Mouse (Mus musculus) MEL (cell line): Measurements from ENCODE around the gene Klhdc2. TPM values are rescaled to one million over a fixed set of nuclear protein-coding genes. Genes with fewer than 3 reads are reported as not detected.

Source experiments
- DNase-seq: peaks from one replicate; pipeline ENCODE4 v3.0.0; 2011; ENCODE audit warnings: low read depth, low spot score
- H3K27ac ChIP-seq: 2 replicates; pipeline ENCODE4 v1.5.1; 2012; ENCODE audit warnings: low read depth, mild to moderate bottlenecking, control low read depth, low read length, moderate library complexity; ENCODE audit not compliant: control insufficient read depth
- H3K27me3 ChIP-seq, 2 experiments: fragments of 150-350 bp in 1 of 2; sonication (generic) in 1 of 2; 2 replicates each; pipeline ENCODE4 v1.6.1; 2012; ENCODE audit warnings: low read length in 2 of 2, mild to moderate bottlenecking in 2 of 2, improper control_type of control experiment in 1 of 2, moderate library complexity in 1 of 2; ENCODE audit not compliant: insufficient read depth in 2 of 2, control insufficient read depth in 1 of 2
- H3K36me3 ChIP-seq, 2 experiments: 2 replicates each; pipeline ENCODE4 v1.6.1; 2012 to 2014; ENCODE audit warnings: low read length in 2 of 2, improper control_type of control experiment in 1 of 2, inconsistent platforms in 1 of 2, mild to moderate bottlenecking in 1 of 2; ENCODE audit not compliant: insufficient read depth in 2 of 2, control insufficient read depth in 1 of 2
- H3K4me1 ChIP-seq, 2 experiments: fragments of 150-350 bp in 1 of 2; sonication (generic) in 1 of 2; 2 replicates each; pipeline ENCODE4 v1.6.1; 2012; ENCODE audit warnings: low read length in 2 of 2, improper control_type of control experiment in 1 of 2, mild to moderate bottlenecking in 1 of 2; ENCODE audit not compliant: insufficient read depth in 2 of 2, control insufficient read depth in 1 of 2
- H3K4me3 ChIP-seq, 2 experiments: fragments of 150-350 bp in 1 of 2; sonication (generic) in 1 of 2; 2 replicates each; pipeline ENCODE4 v1.5.1; 2012; ENCODE audit warnings: low read depth in 2 of 2, low read length in 2 of 2, mild to moderate bottlenecking in 2 of 2, moderate library complexity in 2 of 2, control low read depth in 1 of 2, improper control_type of control experiment in 1 of 2; ENCODE audit not compliant: control insufficient read depth in 1 of 2, insufficient read depth in 1 of 2
- H3K79me2 ChIP-seq: 2 replicates; pipeline ENCODE4 v1.6.1; 2012; ENCODE audit warnings: mild to moderate bottlenecking, low read length, moderate library complexity; ENCODE audit not compliant: control insufficient read depth, poor library complexity, insufficient read depth
- H3K9ac ChIP-seq: 2 replicates; pipeline ENCODE4 v1.6.1; 2012; ENCODE audit warnings: low read depth, mild to moderate bottlenecking, control low read depth, low read length, moderate library complexity; ENCODE audit not compliant: control insufficient read depth, poor library complexity, severe bottlenecking
- H3K9me3 ChIP-seq: fragments of 150-350 bp; sonication (generic); replicated peaks from 2 replicates; pipeline ENCODE4 v1.6.1; 2012; ENCODE audit warnings: mild to moderate bottlenecking, low read length, improper control_type of control experiment, moderate library complexity; ENCODE audit not compliant: insufficient read depth
- CHD2 ChIP-seq: IDR thresholded peaks from 2 replicates; pipeline ENCODE4 v1.6.1; 2011; ENCODE audit warnings: low read length, improper control_type of control experiment
- CTCF ChIP-seq, 3 experiments: IDR thresholded peaks in 2 of 3; conservative IDR thresholded peaks in 1 of 3; 2 replicates each; pipeline ENCODE4 v1.5.1; 2011 to 2012; ENCODE audit warnings: low read length in 3 of 3, low read depth in 2 of 3, mild to moderate bottlenecking in 2 of 3, improper control_type of control experiment in 1 of 3, inconsistent platforms in 1 of 3, mixed read lengths in 1 of 3, moderate library complexity in 1 of 3; ENCODE audit not compliant: control insufficient read depth in 1 of 3, insufficient read depth in 1 of 3, poor library complexity in 1 of 3, severe bottlenecking in 1 of 3
- E2F4 ChIP-seq: IDR thresholded peaks from 2 replicates; pipeline ENCODE4 v1.6.1; 2011; ENCODE audit warnings: low read depth, low read length, improper control_type of control experiment, borderline replicate concordance
- ELF1 ChIP-seq: IDR thresholded peaks from 2 replicates; pipeline ENCODE4 v1.6.1; 2014; ENCODE audit warnings: low read depth, mild to moderate bottlenecking, inconsistent platforms, low read length, improper control_type of control experiment, moderate library complexity
- ETS1 ChIP-seq: IDR thresholded peaks from 2 replicates; pipeline ENCODE4 v1.6.1; 2012; ENCODE audit warnings: low read depth, mild to moderate bottlenecking, inconsistent platforms, low read length, improper control_type of control experiment, moderate library complexity
- HCFC1 ChIP-seq: IDR thresholded peaks from 2 replicates; pipeline ENCODE4 v1.6.1; 2012; ENCODE audit warnings: low read depth, mild to moderate bottlenecking, inconsistent platforms, low read length, improper control_type of control experiment, moderate library complexity
- JUND ChIP-seq: IDR thresholded peaks from 2 replicates; pipeline ENCODE4 v1.6.1; 2011; ENCODE audit warnings: low read depth, mild to moderate bottlenecking, improper control_type of control experiment, low read length
- KAT2A ChIP-seq: conservative IDR thresholded peaks from 2 replicates; pipeline ENCODE4 v1.6.1; 2012; ENCODE audit warnings: low read depth, low read length, improper control_type of control experiment, inconsistent platforms
- MAZ ChIP-seq: IDR thresholded peaks from 2 replicates; pipeline ENCODE4 v1.6.1; 2012; ENCODE audit warnings: low read depth, mild to moderate bottlenecking, inconsistent platforms, low read length, improper control_type of control experiment
- MXI1 ChIP-seq: IDR thresholded peaks from 2 replicates; pipeline ENCODE4 v1.6.1; 2011; ENCODE audit warnings: mild to moderate bottlenecking, low read depth, low read length, improper control_type of control experiment
- MYC ChIP-seq: IDR thresholded peaks from 2 replicates; pipeline ENCODE4 v1.6.1; 2011; ENCODE audit warnings: low read depth, mild to moderate bottlenecking, low read length, improper control_type of control experiment, moderate library complexity
- NELFE ChIP-seq: IDR thresholded peaks from 2 replicates; pipeline ENCODE4 v1.6.1; 2011; ENCODE audit warnings: low read depth, low read length, improper control_type of control experiment
- NRF1 ChIP-seq: IDR thresholded peaks from 2 replicates; pipeline ENCODE4 v1.6.1; 2014; ENCODE audit warnings: low read depth, mild to moderate bottlenecking, inconsistent platforms, low read length, improper control_type of control experiment, moderate library complexity; ENCODE audit not compliant: poor library complexity, insufficient read depth, severe bottlenecking
- POLR2A ChIP-seq, 2 experiments: IDR thresholded peaks; 2 replicates each; pipeline ENCODE4 v1.6.1; 2011 to 2012; ENCODE audit warnings: low read length in 2 of 2, mild to moderate bottlenecking in 2 of 2, control low read depth in 1 of 2, improper control_type of control experiment in 1 of 2, low read depth in 1 of 2, moderate library complexity in 1 of 2; ENCODE audit not compliant: control insufficient read depth in 1 of 2, insufficient read depth in 1 of 2, poor library complexity in 1 of 2
- POLR2AphosphoS5 ChIP-seq: IDR thresholded peaks from 2 replicates; pipeline ENCODE4 v1.6.1; 2012; ENCODE audit warnings: low read depth, borderline replicate concordance, mild to moderate bottlenecking, inconsistent platforms, low read length, moderate library complexity, mixed read lengths
- RCOR1 ChIP-seq: IDR thresholded peaks from 2 replicates; pipeline ENCODE4 v1.6.1; 2012; ENCODE audit warnings: low read depth, mild to moderate bottlenecking, inconsistent platforms, low read length, improper control_type of control experiment
- SIN3A ChIP-seq: IDR thresholded peaks from 2 replicates; pipeline ENCODE4 v1.6.1; 2012; ENCODE audit warnings: low read length, improper control_type of control experiment, inconsistent platforms
- SMC3 ChIP-seq: IDR thresholded peaks from 2 replicates; pipeline ENCODE4 v1.6.1; 2011; ENCODE audit warnings: low read depth, low read length, improper control_type of control experiment
- TBP ChIP-seq: IDR thresholded peaks from 2 replicates; pipeline ENCODE4 v1.8.0; 2011; ENCODE audit warnings: low read depth, low read length, improper control_type of control experiment
- TCF12 ChIP-seq: IDR thresholded peaks from 2 replicates; pipeline ENCODE4 v1.6.1; 2014; ENCODE audit warnings: low read depth, mild to moderate bottlenecking, inconsistent platforms, low read length, improper control_type of control experiment, moderate library complexity
- UBTF ChIP-seq: IDR thresholded peaks from 2 replicates; pipeline ENCODE4 v1.6.1; 2012; ENCODE audit warnings: low read depth, mild to moderate bottlenecking, inconsistent platforms, low read length, improper control_type of control experiment, moderate library complexity, borderline replicate concordance; ENCODE audit not compliant: insufficient read depth
- USF1 ChIP-seq: IDR thresholded peaks from 2 replicates; pipeline ENCODE4 v1.6.1; 2014; ENCODE audit warnings: low read depth, mild to moderate bottlenecking, inconsistent platforms, low read length, improper control_type of control experiment, moderate library complexity
- USF2 ChIP-seq, 2 experiments: IDR thresholded peaks; 2 replicates each; pipeline ENCODE4 v1.6.1; 2011 to 2012; ENCODE audit warnings: improper control_type of control experiment in 2 of 2, low read length in 2 of 2, borderline replicate concordance in 1 of 2, inconsistent platforms in 1 of 2, low read depth in 1 of 2, mild to moderate bottlenecking in 1 of 2; ENCODE audit not compliant: insufficient read depth in 1 of 2
- ZC3H11A ChIP-seq: IDR thresholded peaks from 2 replicates; pipeline ENCODE4 v1.6.1; 2012; ENCODE audit warnings: low read depth, mild to moderate bottlenecking, inconsistent platforms, low read length, improper control_type of control experiment
- ZNF384 ChIP-seq: IDR thresholded peaks from 2 replicates; pipeline ENCODE4 v1.6.1; 2012; ENCODE audit warnings: low read depth, mild to moderate bottlenecking, inconsistent platforms, low read length, improper control_type of control experiment
- polyA plus RNA-seq, 2 experiments: library from polyadenylated mRNA; stranded (reverse) in 1 of 2; unstranded in 1 of 2; fragments of >175 nt in 1 of 2; fragments of >200 nt in 1 of 2; gene quantifications; 2 replicates each; pipeline versions ENCODE4 v1.2.1 to v1.2.4; 2012; ENCODE audit warnings: low replicate concordance in 2 of 2, low read depth in 1 of 2; ENCODE audit not compliant: insufficient read length in 2 of 2, insufficient read depth in 1 of 2, missing spikeins in 1 of 2
- total RNA-seq: library from RNA; depleted of rRNA; stranded (reverse); fragments of 300-350 nt; gene quantifications from 2 replicates; pipeline ENCODE4 v1.2.3, GENCODE M21; 2012; rRNA removed

Gene Klhdc2
- total RNA-seq = 50.2 and 51.7 TPM in 2 replicates
- polyA plus RNA-seq = 100 to 1,000 TPM in 1 of 2 experiments, 10 to 100 TPM in 1; 48.5 to 154 TPM

DNA sequence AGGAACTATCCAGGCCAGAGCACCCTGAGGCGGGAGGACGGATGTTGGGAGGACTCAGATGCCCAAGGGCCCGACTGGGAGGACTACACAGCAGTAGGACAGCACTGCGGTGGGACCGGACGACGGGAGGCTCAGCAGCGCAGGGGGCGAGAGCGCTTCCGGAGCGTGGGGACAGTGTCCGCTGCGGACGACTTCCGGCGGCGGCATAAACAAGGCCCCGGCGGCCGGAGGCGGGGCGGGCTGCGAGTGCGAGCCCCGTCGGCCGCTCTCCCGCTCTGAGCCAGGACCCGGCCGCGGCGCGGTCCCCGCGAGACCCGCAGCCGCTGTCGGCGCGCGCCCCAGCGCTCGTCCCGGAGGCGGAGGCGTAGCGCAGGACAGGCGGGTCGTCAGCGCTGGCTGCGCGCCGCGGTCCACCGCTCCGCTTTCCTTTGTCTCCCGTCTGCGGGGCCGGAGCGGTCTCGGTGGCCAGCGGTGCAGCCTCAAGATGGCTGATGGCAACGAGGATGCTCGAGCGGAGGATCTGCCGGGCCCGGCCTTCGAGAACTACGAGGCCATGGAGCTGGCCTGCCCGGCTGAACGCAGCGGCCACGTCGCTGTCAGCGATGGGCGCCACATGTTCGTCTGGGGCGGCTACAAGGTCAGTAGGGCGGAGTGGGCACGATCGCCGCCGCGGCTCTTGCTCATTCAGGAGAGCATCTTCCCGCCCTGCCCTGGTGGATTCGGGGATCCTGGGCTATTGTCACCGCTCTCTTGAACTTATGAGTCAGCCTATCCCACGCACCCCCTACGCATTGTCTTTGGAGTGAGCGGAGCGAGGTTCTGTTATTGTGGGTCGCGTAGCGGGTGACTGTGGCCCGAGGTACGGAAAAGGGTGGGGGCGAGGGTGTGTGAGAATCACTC, at the start of gene Klhdc2:
Klhdc2 (plus strand) TSS at position 171 of the 900 bp plus-strand sequence.
- Histone ChIP-seq H3K79me2 (peaks cover 18% of the 10 kb centered on the region), H3K36me3 (peaks cover 0 to 15% of the 10 kb centered on the region in 2 experiments; a peak in 2 of 4 replicates), H3K27me3 (no peaks in the 10 kb centered on the region), H3K9ac (peak within 1 kb of the TSS; percentile 88), H3K27ac (peak within 1 kb of the TSS; percentile 36), H3K4me1 (peaks cover 8 to 23% of the 10 kb centered on the region in 2 experiments; a peak in 3 of 4 replicates), H3K9me3 (no peaks in the 10 kb centered on the region), H3K4me3 (peak within 1 kb of the TSS; percentile 53 to 79)
- peak; percentile 87 for DNase-seq
- TF ChIP-seq CTCF (IDR thresholded peaks at IDR 0.05 in 2 of 3, conservative IDR thresholded peaks at IDR 0.05 in 1 of 3; ENCODE audit: control insufficient read depth in 1 of 3, insufficient read depth in 1 of 3, low read depth in 2 of 3, low read length in 3 of 3, poor library complexity in 1 of 3, severe bottlenecking in 1 of 3) (no peak), UBTF (0 out of 2 replicates have a peak, but pooled peaks have one; percentile 53), E2F4 (no peak), MAZ (peak; percentile 33; the same call in 1 of the 2 replicates), TBP (peak; percentile 35; the same call in 1 of the 2 replicates), ELF1 (0 out of 2 replicates have a peak, but pooled peaks have one; percentile 25), TCF12 (peak; percentile 8; the same call in 1 of the 2 replicates), MXI1 (peak; percentile 67; the same call in 1 of the 2 replicates), SMC3 (no peak), POLR2A (IDR thresholded peaks at IDR 0.05; ENCODE audit: control insufficient read depth in 1 of 2, insufficient read depth in 1 of 2, low read depth in 1 of 2, low read length in 2 of 2, poor library complexity in 1 of 2) (peak; percentile 63 to 92), NELFE (no peak; the same call in none of the 2 replicates), HCFC1 (peak; percentile 85), SIN3A (peak; percentile 63; the same call in 1 of the 2 replicates)

DNA sequence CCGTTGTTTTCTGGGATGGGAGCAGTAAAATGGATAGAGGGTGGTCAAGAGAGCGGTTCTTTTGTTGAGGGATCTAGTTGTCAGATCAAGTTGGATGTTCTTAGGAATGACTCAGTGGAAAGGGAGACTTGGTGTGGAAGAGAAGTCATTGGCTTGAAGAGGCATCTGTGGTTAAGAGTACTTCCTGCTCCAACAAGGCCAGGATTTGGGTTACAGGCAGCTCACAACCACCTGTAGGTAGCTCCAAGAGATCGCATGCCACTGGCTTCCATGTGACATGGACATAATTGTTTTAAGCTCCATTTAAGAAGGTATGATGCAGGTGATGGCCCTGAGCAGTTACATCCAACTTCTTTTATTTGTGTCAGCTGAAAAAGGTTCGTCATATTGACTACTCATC, 46.7 kb upstream of the Klhdc2 start:
- no peak for DNase-seq
- no peak overlapping the region for H3K27ac ChIP-seq
- H3K4me3 ChIP-seq = no peak overlapping the region
- no peaks in the 10 kb centered on the region for H3K79me2 ChIP-seq
- H3K4me1 ChIP-seq = no peaks in the 10 kb centered on the region
- no peaks in the 10 kb centered on the region for H3K9me3 ChIP-seq
- no peak for TF ChIP-seq ZC3H11A
- no peak for TF ChIP-seq KAT2A
- no peak for TF ChIP-seq TCF12
- TF ChIP-seq MYC = no peak
- no peak for TF ChIP-seq MAZ
- no peak for TF ChIP-seq USF1
- no peak for TF ChIP-seq POLR2A (IDR thresholded peaks at IDR 0.05; ENCODE audit: control insufficient read depth in 1 of 2, insufficient read depth in 1 of 2, low read depth in 1 of 2, low read length in 2 of 2, poor library complexity in 1 of 2)
- TF ChIP-seq ETS1 = no peak
- no peak for TF ChIP-seq CHD2
- no peak for TF ChIP-seq USF2 (IDR thresholded peaks at IDR 0.05; ENCODE audit: borderline replicate concordance in 1 of 2, insufficient read depth in 1 of 2, low read depth in 1 of 2, low read length in 2 of 2)
- TF ChIP-seq ELF1 = no peak
- no peak for TF ChIP-seq NRF1
- TF ChIP-seq CTCF (IDR thresholded peaks at IDR 0.05 in 2 of 3, conservative IDR thresholded peaks at IDR 0.05 in 1 of 3; ENCODE audit: control insufficient read depth in 1 of 3, insufficient read depth in 1 of 3, low read depth in 2 of 3, low read length in 3 of 3, poor library complexity in 1 of 3, severe bottlenecking in 1 of 3) = no peak
- no peak for TF ChIP-seq POLR2AphosphoS5
- no peak for TF ChIP-seq RCOR1
- no peak for TF ChIP-seq MXI1
- no peak for TF ChIP-seq SIN3A
- no peak for TF ChIP-seq JUND
- no peak for TF ChIP-seq HCFC1
- no peak for TF ChIP-seq ZNF384
- peaks cover 2 to 4% of the 10 kb centered on the region in 2 experiments; a peak in 3 of 4 replicates for H3K27me3 ChIP-seq
- no peak overlapping the region for H3K9ac ChIP-seq
- no peaks in the 10 kb centered on the region for H3K36me3 ChIP-seq
